Mouse (Mus musculus) urinary bladder, postnatal 25 days (tissue): ENCODE measurements around the gene Gm17018.

ENCODE experiments used
- DNase-seq: peaks from one replicate; pipeline ENCODE4 v3.0.0; 2022; ENCODE audit warnings: low spot score

The Gm17018 gene

GRCm38 (mm10) chr19:45627036-45627435 is 66.6 kb downstream of the Gm17018 start:
- no peak for DNase-seq

GRCm38 (mm10) chr19:45628649-45629048 is 68.2 kb downstream of the Gm17018 start:
- DNase-seq: no peak

- DNase-seq: no peak
Measured at GRCm38 (mm10) chr19:45629219-45629618, 68.8 kb downstream of the Gm17018 start.
